8 mouse cellular contexts compared by ENCODE assay signal in the genomic region with DNA sequence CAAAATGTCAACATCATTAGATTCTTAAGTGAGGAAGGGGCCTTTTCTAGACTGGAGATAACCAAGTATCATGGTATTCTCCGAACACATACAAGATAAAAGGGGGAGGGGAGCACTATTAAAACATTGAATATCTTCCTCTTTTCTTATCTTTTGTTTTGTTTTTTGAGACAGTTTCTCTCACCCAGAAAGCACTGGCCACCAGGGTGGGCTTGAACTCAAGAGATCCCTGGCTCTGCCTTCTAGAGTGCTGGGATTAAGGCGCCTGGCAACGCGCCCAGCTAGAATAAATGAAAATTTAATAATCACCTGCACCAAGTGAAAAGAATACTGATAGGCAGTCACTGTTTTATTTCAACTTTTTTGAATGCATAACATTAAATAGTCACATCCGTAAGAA. TPM values are rescaled to one million over a fixed set of nuclear protein-coding genes. Genes with fewer than 3 reads are reported as not detected.
DNase-seq lines count a peak whose midpoint lies in the region; ATAC-seq and TF ChIP-seq lines count a peak whose summit lies in the region.

No protein-coding gene starts in this region.

- TF ChIP-seq CTCF in kidney, adult 2 months (conservative IDR thresholded peaks at IDR 0.05; ENCODE audit: insufficient read depth, insufficient read length, low read depth, low read length) = no peak

- peak overlapping the region; percentile 35 for H3K9ac ChIP-seq in forebrain, embryonic 11.5 days (ENCODE audit: low read length)
- no peak overlapping the region for H3K9ac ChIP-seq in limb, embryonic 11.5 days (ENCODE audit: low read length)
- peak overlapping the region; percentile 57 for H3K9ac ChIP-seq in stomach, embryonic 16.5 days (ENCODE audit: low read length)

- peaks cover under 1% of the 10 kb centered on the region; the same call in 1 of the 2 replicates for H3K36me3 ChIP-seq in kidney, adult 2 months (ENCODE audit: control insufficient read depth, insufficient read depth, low read length)
- H3K36me3 ChIP-seq in forebrain, embryonic 11.5 days (ENCODE audit: control insufficient read depth, insufficient read depth, low read length) = no peaks in the 10 kb centered on the region; the same call in 1 of the 2 replicates
- H3K36me3 ChIP-seq in limb, embryonic 11.5 days (ENCODE audit: control insufficient read depth, insufficient read depth, low read length) = no peaks in the 10 kb centered on the region
- no peaks in the 10 kb centered on the region for H3K36me3 ChIP-seq in stomach, embryonic 16.5 days (ENCODE audit: control insufficient read depth, insufficient read depth, low read length)

- peak overlapping the region; percentile 61 for H3K4me2 ChIP-seq in forebrain, embryonic 11.5 days (ENCODE audit: low read depth, low read length, severe bottlenecking)
- peak overlapping the region; percentile 55 for H3K4me2 ChIP-seq in limb, embryonic 11.5 days (ENCODE audit: low read depth, severe bottlenecking)
- peak overlapping the region; percentile 79 for H3K4me2 ChIP-seq in stomach, embryonic 16.5 days (ENCODE audit: low read depth, low read length)

- H3K4me1 ChIP-seq in kidney, adult 2 months (ENCODE audit: control insufficient read depth, insufficient read depth, low read length) = peaks cover 3% of the 10 kb centered on the region; the same call in 1 of the 2 replicates
- peaks cover 3% of the 10 kb centered on the region; the same call in 1 of the 2 replicates for H3K4me1 ChIP-seq in forebrain, embryonic 11.5 days (replicated peaks; ENCODE audit: control insufficient read depth, insufficient read depth, low read length)
- H3K4me1 ChIP-seq in limb, embryonic 11.5 days (ENCODE audit: control insufficient read depth, insufficient read depth, low read length) = peaks cover 7% of the 10 kb centered on the region
- peaks cover 19% of the 10 kb centered on the region for H3K4me1 ChIP-seq in stomach, embryonic 16.5 days (ENCODE audit: control insufficient read depth, insufficient read depth, low read length)

- TF ChIP-seq POLR2A in kidney, adult 2 months (IDR thresholded peaks at IDR 0.05; ENCODE audit: low read depth, low read length) = no peak

- no peaks in the 10 kb centered on the region for H3K9me3 ChIP-seq in forebrain, embryonic 11.5 days (ENCODE audit: control insufficient read depth, low read length)
- no peaks in the 10 kb centered on the region for H3K9me3 ChIP-seq in limb, embryonic 11.5 days (ENCODE audit: control insufficient read depth, low read length)
- H3K9me3 ChIP-seq in stomach, embryonic 16.5 days (replicated peaks; ENCODE audit: control insufficient read depth, low read length) = no peaks in the 10 kb centered on the region

- WGBS in kidney, adult 2 months = 34% methylated on average over 5 of the region's 5 CpGs
- WGBS in forebrain, embryonic 11.5 days = 38% methylated on average over 5 of the region's 5 CpGs
- WGBS in limb, embryonic 11.5 days = 59% methylated on average over 5 of the region's 5 CpGs
- WGBS in stomach, embryonic 16.5 days = 32% methylated on average over 5 of the region's 5 CpGs

- peak; percentile 19 for DNase-seq in kidney, adult 2 months
- DNase-seq in kidney, adult 18-20 months = no peak
- peak; percentile 8 for DNase-seq in Muller cell, postnatal 12 days (ENCODE audit: inconsistent ontology term)
- DNase-seq in forebrain, embryonic 11.5 days (ENCODE audit: low spot score) = no peak
- no peak for DNase-seq in limb, embryonic 11.5 days (ENCODE audit: low spot score)
- no peak for DNase-seq in left cerebral cortex, adult 8-10 months (ENCODE audit: low spot score in 2 of 2)
- DNase-seq in ovary, postnatal 14 days (ENCODE audit: low spot score) = no peak

- no peak for ATAC-seq in forebrain, embryonic 11.5 days (replicated peaks; ENCODE audit: low FRiP score)
- no peak for ATAC-seq in limb, embryonic 11.5 days (ENCODE audit: insufficient number of reproducible peaks, low FRiP score, low TSS enrichment, low read depth)
- no peak for ATAC-seq in stomach, embryonic 16.5 days (ENCODE audit: insufficient read depth, low FRiP score)

- H3K27me3 ChIP-seq in kidney, adult 2 months (replicated peaks; ENCODE audit: control insufficient read depth, insufficient read depth, low read length) = no peaks in the 10 kb centered on the region
- no peaks in the 10 kb centered on the region for H3K27me3 ChIP-seq in forebrain, embryonic 11.5 days (ENCODE audit: control insufficient read depth, insufficient read depth, low read length)
- no peaks in the 10 kb centered on the region for H3K27me3 ChIP-seq in limb, embryonic 11.5 days (ENCODE audit: control insufficient read depth, insufficient read depth, low read length)
- no peaks in the 10 kb centered on the region for H3K27me3 ChIP-seq in stomach, embryonic 16.5 days (ENCODE audit: control insufficient read depth, insufficient read depth, low read length)

- no peak overlapping the region for H3K27ac ChIP-seq in kidney, adult 2 months (ENCODE audit: insufficient read depth, low read depth, low read length)
- H3K27ac ChIP-seq in forebrain, embryonic 11.5 days (ENCODE audit: low read depth, low read length) = no peak overlapping the region
- no peak overlapping the region for H3K27ac ChIP-seq in limb, embryonic 11.5 days (replicated peaks; ENCODE audit: low read depth, low read length)
- H3K27ac ChIP-seq in stomach, embryonic 16.5 days (ENCODE audit: low read length) = no peak overlapping the region

- H3K4me3 ChIP-seq in kidney, adult 2 months (ENCODE audit: insufficient read depth, low read depth, low read length) = no peak overlapping the region
- H3K4me3 ChIP-seq in forebrain, embryonic 11.5 days (ENCODE audit: low read depth, low read length) = peak overlapping the region; percentile 72
- H3K4me3 ChIP-seq in limb, embryonic 11.5 days (ENCODE audit: low read depth, low read length) = peak overlapping the region; percentile 73
- peak overlapping the region; percentile 83 for H3K4me3 ChIP-seq in stomach, embryonic 16.5 days (replicated peaks; ENCODE audit: low read length)

RNA-seq across cellular contexts. Expression of a gene that starts 1.5 kb away (rescaled TPM):
- 34.0 and 42.2 TPM in 2 replicates for polyA plus RNA-seq in kidney, adult 2 months (2012; rRNA removed)
- polyA plus RNA-seq in forebrain, embryonic 11.5 days (2014; fragmentation: Nextera tagmentation; extraction: Ambion mirVana) = 109 and 129 TPM in 2 replicates
- polyA plus RNA-seq in limb, embryonic 11.5 days (2014; fragmentation: Nextera tagmentation; extraction: Ambion mirVana) = 115 and 117 TPM in 2 replicates
- polyA plus RNA-seq in stomach, embryonic 16.5 days (2015; fragmentation: Nextera tagmentation; extraction: Ambion mirVana) = 62.3 and 63.4 TPM in 2 replicates
- 10 to 100 TPM; 62.0 to 68.8 (median 66.1) TPM for total RNA-seq in left cerebral cortex, adult 8-10 months (2022)

Comparison
In these comparisons a context has a peak if more than half of its experiments do, and no peak if none do; other contexts are left out.
1. DNase-seq: peak in kidney, adult 2 months (single experiment) and Muller cell, postnatal 12 days (single experiment); none in kidney, adult 18-20 months (single experiment), forebrain, embryonic 11.5 days (single experiment), limb, embryonic 11.5 days (single experiment), left cerebral cortex, adult 8-10 months (0 of 2) and ovary, postnatal 14 days (single experiment).
2. Peak in every context shown above with its lines, with median percentiles within 50 percentile points of each other: H3K4me2 ChIP-seq.